Mouse (Mus musculus) T-helper 2 cell (primary cell): ENCODE data around the gene Txk.

ENCODE experiments used
- in situ Hi-C: fragments of 300-600 bp; cut with MboI, MseI; formaldehyde crosslinking; loops from one replicate; pipeline ENCODE4 v1.15.1; 2025; ENCODE audit warnings: high pct_unique_total_duplicates

The Txk gene

DNA sequence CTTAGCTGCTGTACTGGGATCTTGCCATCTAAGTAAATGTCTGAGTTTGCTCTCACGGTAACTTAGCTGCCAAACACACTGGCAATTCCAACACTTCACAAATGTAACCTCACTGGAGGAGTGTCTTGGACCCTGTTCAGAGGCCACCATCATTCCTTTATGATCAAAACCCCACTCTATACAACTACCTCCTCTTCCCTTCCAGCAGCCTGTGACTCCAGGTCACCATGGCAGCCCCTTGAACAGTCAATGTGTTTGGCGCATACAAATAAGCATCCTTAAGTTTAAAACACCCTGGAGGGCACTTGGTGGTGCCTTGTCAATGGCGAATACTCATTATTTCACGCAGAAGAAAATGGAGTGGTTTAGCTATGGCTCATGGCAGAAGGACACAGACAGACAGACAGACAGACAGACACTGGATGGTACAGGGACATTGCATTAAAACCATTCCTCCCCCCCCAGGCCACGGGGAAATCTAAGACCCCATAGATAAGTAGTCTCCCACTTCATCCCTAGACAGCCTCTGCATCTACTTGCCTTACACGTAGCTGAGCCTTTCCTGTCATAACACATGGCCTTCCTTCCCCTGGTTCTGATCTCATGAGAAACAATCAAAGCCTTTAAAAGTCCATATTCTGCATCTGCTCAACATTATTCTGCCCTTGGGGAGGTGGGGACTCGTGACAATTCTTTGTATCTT lies 1.4 kb downstream of the Txk start:
- in situ Hi-C loops: no loop called here

DNA sequence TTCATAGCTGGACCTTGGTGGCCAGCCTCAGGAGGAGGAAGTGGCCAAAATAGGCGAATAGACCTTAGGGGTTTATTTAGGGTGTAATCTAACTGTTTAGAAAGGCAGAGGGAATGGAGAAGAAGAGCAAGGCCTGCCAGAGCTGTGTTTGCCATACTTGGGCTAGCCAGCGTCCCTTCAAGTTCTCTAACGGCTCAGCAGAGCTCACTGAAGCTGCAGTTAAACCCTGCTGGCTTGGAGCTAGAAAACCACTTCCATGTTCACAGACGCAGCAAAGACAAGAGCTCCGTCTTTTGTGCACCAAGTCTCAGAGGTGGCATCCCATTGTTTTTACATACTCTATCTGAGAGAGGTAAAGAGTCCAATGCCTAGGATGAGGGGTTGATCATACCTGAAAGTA lies 2.4 kb downstream of the Txk start:
- in situ Hi-C loops: no loop called here

DNA sequence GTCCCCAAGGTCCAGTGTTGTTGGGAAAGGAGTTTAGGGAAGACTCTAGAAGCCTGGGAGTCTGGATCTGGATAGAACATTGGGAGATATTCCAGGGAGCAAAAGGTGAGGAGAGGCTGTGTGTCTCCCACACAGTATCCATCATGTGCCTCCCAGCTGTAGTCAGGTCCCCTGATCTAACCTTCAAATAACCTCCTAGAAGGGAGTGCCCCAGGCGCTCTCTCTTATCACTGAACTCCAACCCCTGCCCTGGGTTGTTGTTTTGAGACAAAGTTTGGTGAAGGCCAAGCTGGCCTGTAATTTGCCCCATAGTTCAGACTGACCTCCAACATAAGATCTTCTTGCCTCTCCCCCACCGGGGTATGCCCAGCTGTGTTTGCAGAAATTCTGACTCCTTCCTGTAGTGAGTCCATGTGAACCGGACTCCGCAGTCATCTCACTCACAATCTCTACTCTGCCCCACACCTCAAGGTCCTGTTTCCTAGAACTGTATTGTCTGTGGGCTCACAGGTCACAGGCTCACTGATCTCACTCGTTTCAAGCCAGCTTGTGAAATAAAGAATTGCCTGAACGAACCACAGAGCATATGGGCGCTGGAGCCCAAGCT lies 3.8 kb downstream of the Txk start:
- in situ Hi-C loops: no loop called here

DNA sequence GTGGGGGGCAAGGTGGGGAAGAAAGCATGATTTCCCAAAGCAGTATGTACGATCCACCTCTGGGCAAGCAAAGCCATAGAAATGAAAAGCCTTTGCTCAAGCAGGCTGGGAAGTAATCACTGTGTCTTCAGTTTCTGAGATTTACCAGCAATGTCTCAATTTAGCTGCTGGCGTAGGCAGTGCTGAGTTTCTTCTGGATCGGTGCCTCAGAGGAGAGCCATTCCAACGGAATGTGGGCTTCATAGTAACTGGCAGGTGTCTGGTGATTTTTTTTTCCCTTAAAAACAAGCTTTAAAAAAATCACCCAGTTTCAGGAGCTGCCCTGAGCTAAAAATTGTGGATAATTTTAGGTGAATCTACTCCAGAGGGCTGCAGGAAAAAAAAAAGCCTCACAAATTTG lies 5.2 kb downstream of the Txk start:
- in situ Hi-C loops: no loop called here

DNA sequence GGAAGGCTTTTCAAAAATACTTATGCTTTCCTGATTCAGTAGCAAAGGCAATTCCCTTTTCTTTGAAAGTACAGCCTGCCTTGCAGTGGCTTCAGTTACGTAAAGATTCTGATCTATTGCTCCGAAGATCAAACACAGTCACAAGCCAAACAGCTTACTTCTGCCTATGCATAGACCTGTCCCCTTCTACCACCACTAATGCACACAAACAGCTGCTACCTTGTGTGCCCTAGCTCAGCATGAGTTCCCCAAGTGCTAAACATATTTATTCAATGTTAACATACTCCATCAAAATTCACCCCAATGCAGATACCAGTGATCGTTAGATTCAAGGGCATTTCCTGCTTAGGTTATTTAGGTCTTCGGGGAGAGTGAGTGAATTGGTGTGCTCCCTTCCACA lies 6.1 kb downstream of the Txk start:
- in situ Hi-C loops: no loop called here

DNA sequence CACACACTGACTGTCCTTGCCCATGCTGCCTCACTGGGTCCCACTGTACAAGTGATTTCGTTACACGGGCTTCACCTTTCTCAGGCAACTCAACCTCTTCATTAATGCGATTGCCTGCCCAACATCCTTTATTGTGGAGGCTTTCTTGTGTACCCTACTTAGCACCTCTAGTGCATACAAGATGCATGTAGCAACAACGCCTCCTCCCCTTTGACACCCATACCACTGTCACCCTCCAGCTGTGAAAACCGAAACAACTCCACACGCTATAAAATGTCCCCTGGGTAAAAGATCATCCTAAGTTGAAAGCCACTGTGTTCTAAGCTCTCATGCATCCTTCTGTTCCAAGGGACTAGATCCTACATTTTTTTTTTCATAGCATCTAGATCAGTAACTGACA lies 9.5 kb downstream of the Txk start:
- in situ Hi-C loops: no loop called here

DNA sequence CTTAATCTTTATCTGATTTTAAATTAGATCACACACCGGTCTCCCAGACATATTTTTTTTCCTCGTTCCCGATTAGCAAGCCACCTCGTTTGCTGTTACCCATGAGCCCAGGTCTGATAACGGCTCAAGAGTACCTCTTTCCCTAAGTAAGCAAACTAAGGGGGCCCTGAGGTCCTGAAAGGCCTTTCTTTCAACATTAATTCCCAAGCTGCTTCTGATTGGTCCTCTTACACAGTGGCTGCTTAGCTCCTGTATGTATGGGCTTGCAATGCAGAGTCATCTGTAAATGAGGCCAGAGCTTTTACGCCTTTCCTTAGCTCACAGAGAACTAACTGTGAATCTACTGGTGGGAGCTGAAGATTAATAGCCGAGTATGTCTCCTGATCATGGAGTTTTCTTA lies 15.7 kb downstream of the Txk start:
- in situ Hi-C loops: no loop called here

DNA sequence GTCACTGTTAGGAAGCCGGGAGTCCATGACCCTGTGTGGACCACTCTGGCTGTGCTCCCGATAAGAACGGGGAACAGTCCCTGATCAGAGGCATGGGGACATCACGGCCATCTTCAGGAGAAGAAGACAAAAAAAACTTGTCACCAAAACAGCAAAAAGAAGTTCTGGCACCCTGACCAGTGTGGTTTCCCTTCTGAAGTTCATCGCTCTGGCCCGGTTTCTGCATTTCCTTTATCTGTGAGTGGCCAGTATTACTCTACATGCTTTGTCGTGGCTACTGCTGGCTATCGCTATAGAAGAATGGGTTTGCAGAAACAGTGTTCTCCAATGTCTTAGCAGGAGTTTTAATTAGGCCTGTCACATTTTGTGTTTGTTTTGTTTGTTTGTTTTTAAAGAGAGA lies 16.1 kb downstream of the Txk start:
- in situ Hi-C loops: no loop called here

DNA sequence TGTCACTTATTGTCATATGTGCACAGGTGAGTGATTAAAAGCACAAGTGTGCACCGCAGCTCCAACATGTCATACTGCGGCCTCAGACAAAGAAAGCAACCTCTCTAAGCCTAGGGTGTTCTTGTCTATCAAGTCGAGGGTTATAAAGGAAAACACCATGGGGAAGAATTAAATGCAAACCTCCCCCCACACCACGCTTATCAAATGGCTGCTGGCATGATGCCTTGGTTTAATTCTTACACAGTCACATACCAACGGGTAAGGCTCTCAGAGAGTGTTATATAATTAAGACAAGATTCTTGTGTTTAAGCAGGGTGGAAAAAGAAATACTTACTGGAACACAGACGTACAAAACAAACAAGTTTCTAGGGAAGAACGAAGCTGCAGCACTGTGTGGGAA lies 16.8 kb downstream of the Txk start:
- in situ Hi-C loops: no loop called here

DNA sequence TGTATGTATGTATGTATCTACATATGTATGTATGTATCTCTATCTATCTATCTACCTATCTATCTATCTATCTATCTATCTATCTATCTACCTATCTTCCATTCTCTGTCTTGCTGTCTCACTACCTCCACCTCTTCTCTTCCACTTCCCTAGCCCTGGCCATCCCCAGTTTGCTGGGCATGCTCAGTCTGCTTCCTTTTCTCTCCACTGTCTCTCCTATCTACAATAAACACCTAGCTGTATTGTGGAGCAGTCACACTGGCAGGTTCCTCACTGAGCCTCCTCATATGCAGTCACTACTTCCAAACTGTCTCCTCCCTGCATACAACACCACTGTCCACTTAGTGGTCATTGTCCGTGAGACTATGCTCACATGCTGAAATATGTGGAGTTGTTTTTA lies 19.7 kb downstream of the Txk start:
- in situ Hi-C loops: no loop called here

DNA sequence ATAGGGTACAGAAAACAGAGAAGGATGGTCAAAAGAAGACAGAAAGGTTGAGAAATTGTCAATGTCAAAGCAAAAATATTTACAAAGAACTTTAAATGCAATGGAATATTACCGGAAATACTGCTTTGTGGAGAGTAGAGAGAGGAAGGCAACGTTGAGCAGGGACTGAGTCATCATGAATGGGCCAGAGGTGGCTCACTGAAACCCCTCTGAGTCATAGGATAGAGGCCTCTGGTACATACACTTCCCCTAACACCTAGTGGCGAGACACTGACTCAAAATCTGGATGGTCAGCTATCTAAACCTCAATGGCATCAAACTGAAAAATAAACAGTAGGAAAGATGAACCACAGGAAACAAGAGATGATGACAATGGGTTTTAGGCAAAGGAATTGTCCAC lies 27.2 kb downstream of the Txk start:
- in situ Hi-C loops: no loop called here

DNA sequence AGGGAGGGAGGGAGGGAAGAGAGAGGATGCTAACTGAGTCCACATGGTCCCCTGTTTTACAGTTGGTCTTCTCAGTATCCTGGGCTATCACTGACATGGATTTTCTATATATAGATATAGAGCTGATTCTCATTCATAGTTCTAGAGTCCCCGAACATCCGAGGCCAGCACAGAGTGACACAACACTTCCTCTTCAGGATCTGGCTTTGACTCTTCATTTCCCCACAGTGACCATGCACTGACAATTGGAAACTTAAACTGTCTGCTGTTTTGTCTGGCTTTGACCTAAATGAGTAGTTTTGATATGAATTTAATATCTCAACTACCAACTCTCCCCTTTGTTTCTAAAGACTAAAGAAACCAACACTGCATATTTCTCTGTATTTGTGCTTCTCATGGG lies 29.1 kb downstream of the Txk start:
- in situ Hi-C loops: no loop called here

DNA sequence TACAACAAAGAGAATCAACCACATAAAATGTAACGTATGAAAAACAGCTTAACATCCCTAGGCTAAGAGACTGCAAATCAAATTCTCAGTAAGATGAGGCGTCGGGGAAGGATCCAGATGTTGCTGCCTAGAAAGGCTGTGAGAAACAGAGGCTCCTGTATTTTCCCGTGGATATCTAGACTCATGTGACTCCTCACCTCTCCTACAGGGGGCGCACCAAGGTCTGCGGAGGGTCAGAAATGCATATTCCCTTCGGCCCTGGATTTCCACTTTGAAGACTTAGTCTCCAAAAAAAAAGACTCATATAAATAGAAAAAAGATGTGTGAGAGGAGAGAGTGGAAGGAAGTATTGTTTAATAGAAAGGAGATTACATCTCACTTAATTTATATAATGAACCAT lies 32.0 kb downstream of the Txk start:
- in situ Hi-C loops: no loop called here

DNA sequence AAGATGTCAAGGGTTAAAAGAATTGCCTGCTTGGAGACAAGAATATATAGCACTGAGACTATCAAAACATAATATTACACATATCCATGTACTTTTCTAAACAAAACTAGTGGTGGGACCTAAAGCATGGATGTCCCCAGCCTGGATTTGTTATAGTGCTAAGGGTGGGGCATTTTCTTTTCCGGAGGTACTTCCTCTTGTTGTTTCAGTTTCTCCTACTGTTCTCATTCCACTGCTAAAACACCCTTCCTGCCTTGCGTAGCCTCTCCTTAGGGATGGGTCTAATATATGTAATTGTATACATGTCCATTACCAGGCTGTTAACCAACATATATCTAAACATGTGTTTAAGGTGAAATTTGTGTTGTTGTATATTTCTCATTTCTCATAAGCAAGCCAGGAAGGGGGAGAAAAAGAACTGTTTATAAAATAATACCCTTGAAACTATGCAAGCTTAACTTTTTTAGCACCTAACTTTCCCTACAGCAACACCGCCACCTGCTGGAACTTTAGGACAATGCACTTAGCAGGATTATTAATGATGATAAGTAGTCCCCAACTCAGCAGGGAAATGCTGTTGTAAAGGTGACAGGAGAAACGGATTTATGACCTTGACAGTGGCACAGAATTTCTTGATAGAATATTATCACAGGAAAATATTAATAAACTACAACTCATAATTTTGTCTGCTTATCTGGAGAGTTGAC lies 41.9 kb downstream of the Txk start:
- in situ Hi-C loops: loop anchor here (10.0 kb wide), 1 partner anchor 356 kb away; no protein-coding TSS in a partner anchor

DNA sequence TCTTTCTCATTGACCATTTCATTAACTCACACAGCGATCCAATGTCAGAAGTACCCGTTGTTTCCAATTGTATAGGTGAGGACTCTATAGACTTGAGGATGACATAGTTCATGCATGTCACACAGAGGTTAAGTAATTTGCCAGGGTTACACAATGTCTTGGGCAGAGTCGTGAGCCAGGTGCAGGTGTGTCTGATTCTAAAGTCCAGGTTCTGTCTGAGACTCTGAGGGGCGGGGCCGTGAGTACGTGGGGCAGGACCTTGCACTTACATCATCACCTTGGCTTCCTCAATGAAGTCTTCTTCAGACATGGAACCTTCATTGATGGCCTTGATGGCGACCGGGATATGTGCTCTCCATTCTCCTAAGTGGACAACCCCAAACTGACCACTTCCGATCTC lies 42.6 kb downstream of the Txk start:
- in situ Hi-C loops: loop anchor here (5.0 to 10.0 kb wide), 3 partner anchors 43 to 355 kb away; no protein-coding TSS in a partner anchor

DNA sequence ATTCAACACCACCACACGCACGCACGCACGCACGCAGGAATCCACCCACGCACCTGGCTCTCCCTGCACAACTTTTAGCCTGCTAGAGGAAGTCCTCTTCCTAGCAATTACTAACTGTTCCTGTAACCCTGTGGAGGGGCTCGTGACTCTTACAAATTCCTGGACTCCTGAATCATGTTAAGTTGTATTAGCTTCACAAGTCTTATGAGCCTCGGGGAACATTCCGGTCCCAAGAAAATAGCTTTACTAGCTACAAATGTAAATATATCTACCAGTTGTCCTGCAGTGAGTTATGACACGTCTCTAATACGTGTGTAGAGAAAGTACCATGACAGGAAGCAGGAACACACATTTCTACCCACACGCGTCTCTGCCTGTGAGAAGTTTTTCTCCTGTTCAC lies 43.1 kb downstream of the Txk start:
- in situ Hi-C loops: loop anchor here (5.0 to 10.0 kb wide), 2 partner anchors 42 to 115 kb away; no protein-coding TSS in a partner anchor

DNA sequence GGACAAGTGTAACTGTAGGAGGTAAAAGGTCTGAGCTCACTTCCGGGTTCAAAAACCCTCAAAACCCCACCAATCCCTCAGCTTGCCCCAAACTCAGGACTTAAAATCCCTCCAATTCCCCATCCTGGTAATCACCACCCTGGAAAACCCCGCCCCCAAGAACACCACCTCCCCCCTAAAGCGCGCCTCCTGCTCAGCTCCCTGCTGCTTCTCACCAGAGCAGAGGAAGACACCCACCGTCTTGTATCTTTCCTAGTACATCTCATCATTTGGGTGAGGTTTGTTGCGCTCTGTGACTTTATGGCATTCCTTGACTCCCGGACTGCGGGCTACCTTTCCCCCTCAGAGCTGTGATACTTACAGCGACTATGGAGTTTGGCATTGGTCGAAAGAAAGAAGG lies 45.9 kb downstream of the Txk start:
- in situ Hi-C loops: loop anchor here (5.0 to 10.0 kb wide), 2 partner anchors 39 to 112 kb away; no protein-coding TSS in a partner anchor

DNA sequence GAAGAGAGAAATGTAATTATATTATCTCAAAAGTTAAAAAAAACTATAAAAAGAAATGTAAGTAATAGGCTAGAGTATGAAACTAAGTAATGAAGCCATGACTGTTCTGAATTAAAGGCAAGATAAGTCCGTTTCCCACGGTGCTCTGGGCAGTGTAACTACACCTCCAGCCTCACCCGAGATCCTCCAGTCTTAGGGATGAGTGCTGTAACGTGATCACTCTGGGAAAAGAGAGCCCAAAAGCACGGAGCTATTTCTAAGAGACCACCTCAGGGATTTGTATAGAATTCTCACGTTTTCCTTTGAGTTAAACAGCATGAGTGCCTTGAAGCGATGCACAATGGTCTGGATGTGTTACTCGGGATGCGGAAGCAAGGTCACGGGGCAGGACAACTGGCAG lies 46.5 kb downstream of the Txk start:
- in situ Hi-C loops: loop anchor here (5.0 to 10.0 kb wide), 2 partner anchors 39 to 111 kb away; no protein-coding TSS in a partner anchor

DNA sequence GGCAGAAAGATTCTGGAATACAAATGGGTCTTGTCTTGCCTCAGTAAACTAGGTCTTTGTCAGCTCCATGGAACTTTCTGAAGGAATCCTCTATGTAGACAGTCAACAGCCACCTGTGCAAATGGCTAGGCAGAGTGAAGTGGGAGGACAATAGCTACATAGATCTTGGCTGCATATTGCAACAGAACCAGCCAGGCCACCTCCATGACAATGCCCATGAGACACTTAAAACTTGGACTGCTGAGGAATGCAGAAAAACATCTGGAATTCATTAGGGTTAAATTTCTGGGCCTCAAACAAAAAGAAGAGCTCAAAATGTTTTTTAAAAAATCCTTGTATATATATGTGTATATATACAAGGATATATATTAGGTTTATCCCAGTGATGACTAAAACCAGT lies 50.4 kb downstream of the Txk start:
- in situ Hi-C loops: loop anchor here (10.0 kb wide), 1 partner anchor 107 kb away; no protein-coding TSS in a partner anchor

DNA sequence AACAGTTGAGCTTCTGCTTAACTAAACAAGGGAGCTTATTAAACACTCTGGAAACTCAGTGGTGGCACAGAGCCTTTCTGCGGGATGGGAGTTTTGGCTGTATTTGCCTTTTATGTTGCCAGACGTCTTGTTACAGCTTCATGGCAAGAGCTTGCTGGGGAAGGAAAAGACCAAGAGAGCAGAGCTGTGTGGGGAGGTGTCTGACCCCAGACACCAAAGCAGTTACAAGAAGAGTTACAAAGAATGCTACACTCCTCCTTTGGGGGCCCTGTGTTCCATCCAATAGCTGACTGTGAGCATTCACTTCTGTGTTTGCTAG lies 53.1 kb downstream of the Txk start:
- in situ Hi-C loops: no loop called here

DNA sequence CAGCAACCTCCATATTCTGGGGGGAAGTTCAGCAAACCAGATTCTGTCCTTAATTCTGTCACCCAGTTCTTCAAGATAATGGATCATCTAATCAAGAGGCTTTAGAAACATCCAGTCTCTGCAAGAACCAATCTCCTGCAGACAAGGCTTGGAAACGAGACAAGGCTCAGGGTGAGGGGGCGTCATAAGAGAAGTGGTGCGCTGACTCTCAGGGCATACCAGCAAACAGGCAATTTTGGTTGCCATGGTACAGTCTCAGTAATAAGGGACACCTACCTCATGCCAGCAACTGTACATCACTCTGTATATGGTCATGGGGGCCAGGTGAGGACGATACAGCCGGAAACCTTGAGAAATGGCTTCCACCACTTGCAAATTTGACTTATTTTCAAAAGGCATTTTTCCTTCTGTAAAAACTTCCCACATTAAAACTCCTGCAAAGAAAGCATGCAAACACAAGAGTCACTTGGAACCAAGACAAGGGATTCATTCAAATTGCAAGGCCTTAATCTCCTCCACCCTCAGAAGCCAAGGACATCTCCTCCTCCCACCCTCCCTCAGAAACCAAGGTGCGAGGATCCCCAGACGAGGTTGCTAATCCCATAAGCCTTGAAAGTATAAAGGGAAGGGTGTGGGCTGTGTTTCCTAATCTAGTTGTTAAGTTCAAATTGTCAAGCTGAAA lies 53.6 kb downstream of the Txk start:
- in situ Hi-C loops: no loop called here

DNA sequence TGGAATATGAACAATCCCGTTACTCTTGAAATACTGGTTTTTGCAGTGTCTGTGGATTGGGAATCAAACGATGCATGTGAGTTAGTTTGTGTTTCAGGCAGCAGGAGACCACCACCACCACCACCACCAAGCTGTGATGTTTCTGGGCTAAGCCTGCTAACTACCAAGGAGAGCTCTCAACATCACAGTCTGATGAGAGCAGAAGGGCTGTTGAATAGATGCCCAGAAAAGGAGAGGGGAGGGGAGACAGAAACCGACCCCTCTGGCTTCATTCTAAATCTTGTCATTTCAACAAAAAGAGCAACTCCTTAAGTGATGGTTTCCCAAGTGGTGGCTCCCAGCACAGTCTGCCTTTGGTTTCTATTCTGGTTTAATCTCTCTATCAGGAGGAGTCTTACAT lies 54.2 kb downstream of the Txk start:
- in situ Hi-C loops: no loop called here
